Mouse (Mus musculus) lung, postnatal 0 days (tissue): ENCODE measurements at regions not wholly inside any gene's neighbourhood (a gene's known extent, or its start where the extent isn't known, plus 50 kb on each side); places are given as distances from the start of the nearest gene placed in this dataset.

Source experiments
- ATAC-seq: fragments of 200-750 bp; cut with Nextera tagmentation; 2 replicates; pipeline ENCODE4 v1.8.0; 2017; ENCODE audit warnings: moderate library complexity
- DNase-seq: peaks from one replicate; pipeline ENCODE4 v3.0.0-alpha.2; 2016; ENCODE audit warnings: low spot score
- H3K27ac ChIP-seq: fragments of 300-500 bp; sonication (generic); 2 replicates; pipeline ENCODE4 v1.5.1; 2014; ENCODE audit warnings: antibody characterized with exemption, mild to moderate bottlenecking, low read length, mixed read lengths
- H3K27me3 ChIP-seq: fragments of 300-500 bp; sonication (generic); replicated peaks from 2 replicates; pipeline ENCODE4 v1.6.1; 2014; ENCODE audit warnings: low read length, mixed read lengths; ENCODE audit not compliant: insufficient read depth
- H3K36me3 ChIP-seq: fragments of 300-500 bp; sonication (generic); 2 replicates; pipeline ENCODE4 v1.6.1; 2014; ENCODE audit warnings: low read length, mixed read lengths; ENCODE audit not compliant: insufficient read depth
- H3K4me1 ChIP-seq: fragments of 300-500 bp; sonication (generic); 2 replicates; pipeline ENCODE4 v1.6.1; 2014; ENCODE audit warnings: antibody characterized with exemption, low read depth, low read length, mixed read lengths; ENCODE audit not compliant: insufficient read depth
- H3K4me2 ChIP-seq: fragments of 300-500 bp; sonication (generic); replicated peaks from 2 replicates; pipeline ENCODE4 v1.6.1; 2014; ENCODE audit warnings: low read depth, mild to moderate bottlenecking, low read length, moderate library complexity, mixed read lengths
- H3K4me3 ChIP-seq: fragments of 300-500 bp; sonication (generic); 2 replicates; pipeline ENCODE4 v1.5.1; 2014; ENCODE audit warnings: low read depth, low read length
- H3K9ac ChIP-seq: fragments of 300-500 bp; sonication (generic); replicated peaks from 2 replicates; pipeline ENCODE4 v1.6.1; 2014; ENCODE audit warnings: low read depth, mild to moderate bottlenecking
- H3K9me3 ChIP-seq: fragments of 300-500 bp; sonication (generic); 2 replicates; pipeline ENCODE4 v1.6.1; 2016; ENCODE audit warnings: low read length, mixed read lengths
- CTCF ChIP-seq: IDR thresholded peaks from 2 replicates; pipeline ENCODE4 v1.5.1; 2016; ENCODE audit warnings: antibody characterized with exemption, mild to moderate bottlenecking
- EP300 ChIP-seq: IDR thresholded peaks from 2 replicates; pipeline ENCODE4 v1.6.1; 2016; ENCODE audit warnings: antibody characterized with exemption, mild to moderate bottlenecking, control low read depth
- WGBS: fragments of 180-500 bp; shearing (Covaris S2); extraction: QIAGEN DNeasy Blood & Tissue Kit; methylation state at CpG from one replicate; pipeline ENCODE4 v1.1.7; 2014; 5-methylcytosine and 5-hydroxymethylcytosine counted together

DNA sequence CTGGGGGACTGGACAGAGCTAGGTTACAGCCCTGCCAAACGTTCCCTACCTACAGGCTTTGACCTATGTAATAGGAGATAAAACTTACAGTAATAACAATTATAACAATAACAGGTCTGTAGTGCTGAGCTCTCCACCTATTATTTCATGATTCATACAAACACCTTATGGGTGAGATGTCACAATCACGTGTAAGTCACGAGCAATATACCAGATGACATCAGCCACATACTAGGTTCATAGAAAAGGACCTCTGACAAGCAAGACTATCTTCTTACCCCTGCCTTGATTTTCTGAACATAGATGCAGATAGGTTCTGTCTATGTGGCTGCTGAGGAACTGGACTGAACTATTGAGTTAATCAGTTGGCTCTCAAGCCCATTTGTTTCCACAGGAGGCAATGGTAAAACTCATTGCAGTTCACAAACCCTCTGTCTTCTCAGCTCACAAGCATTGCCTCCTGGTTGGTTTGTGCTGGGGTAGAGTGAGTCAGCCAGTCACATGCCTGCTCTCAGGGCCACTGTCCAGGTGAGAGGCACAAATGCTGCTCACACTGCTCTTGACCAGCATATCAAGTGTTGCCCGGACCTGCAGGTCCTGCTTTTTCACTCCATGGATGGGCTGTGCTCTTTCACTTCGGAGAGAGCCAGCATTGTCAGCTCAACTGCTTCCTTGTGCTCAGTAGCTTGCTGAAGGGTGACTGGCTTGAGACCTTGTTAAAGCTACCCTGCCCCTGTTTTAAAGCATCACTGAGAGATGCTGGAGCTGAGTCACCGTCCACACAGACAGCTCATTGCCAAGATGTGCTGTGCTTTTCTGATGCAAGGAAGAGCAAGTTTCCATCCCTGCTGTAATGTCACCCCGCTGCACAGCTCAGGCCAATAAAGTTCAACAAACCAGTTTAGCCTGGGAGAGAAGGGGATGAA is 1275.9 kb downstream of the Gsdmc2 start:
- Histone ChIP-seq H3K9me3 (no peaks in the 10 kb centered on the region), H3K4me1 (no peaks in the 10 kb centered on the region; the same call in 1 of the 2 replicates), H3K4me3 (no peak overlapping the region), H3K36me3 (no peaks in the 10 kb centered on the region), H3K4me2 (no peak overlapping the region), H3K27ac (no peak overlapping the region), H3K9ac (no peak overlapping the region), H3K27me3 (no peaks in the 10 kb centered on the region)
- ATAC-seq (peak; percentile 47), DNase-seq (peak; percentile 18)
- 56% methylated on average over 7 of the region's 7 CpGs for WGBS
- TF ChIP-seq EP300 (no peak), CTCF (no peak)

DNA sequence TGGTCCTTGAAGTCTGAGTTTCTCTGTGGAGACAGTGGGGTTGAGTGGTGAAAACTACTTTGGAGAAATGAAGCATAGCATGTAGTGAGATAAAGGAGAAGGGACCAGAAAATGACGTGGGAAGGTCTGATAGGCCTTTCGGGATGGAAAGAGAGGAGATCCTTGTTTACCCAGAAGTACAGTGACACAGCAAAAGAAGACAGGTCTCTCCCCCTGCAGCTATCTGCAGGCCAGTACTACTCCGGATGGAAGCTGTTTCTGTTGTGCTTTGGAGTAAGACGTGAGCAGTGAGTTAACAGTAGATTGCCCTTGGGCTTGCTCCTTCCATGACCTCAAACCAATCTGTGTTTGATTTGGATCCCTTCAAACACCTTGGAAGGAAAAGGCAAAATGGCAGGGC is 1277.5 kb downstream of the Gsdmc2 start:
- no peak for ATAC-seq
- no peak for DNase-seq
- WGBS: 76% methylated on average over 4 of the region's 4 CpGs
- H3K27me3 ChIP-seq: no peaks in the 10 kb centered on the region
- no peak overlapping the region for H3K4me2 ChIP-seq
- H3K4me3 ChIP-seq: no peak overlapping the region
- TF ChIP-seq EP300 (no peak), CTCF (no peak)
- no peaks in the 10 kb centered on the region for H3K9me3 ChIP-seq
- H3K36me3 ChIP-seq: no peaks in the 10 kb centered on the region
- H3K4me1 ChIP-seq: no peaks in the 10 kb centered on the region; the same call in 1 of the 2 replicates
- H3K9ac ChIP-seq: no peak overlapping the region
- no peak overlapping the region for H3K27ac ChIP-seq

DNA sequence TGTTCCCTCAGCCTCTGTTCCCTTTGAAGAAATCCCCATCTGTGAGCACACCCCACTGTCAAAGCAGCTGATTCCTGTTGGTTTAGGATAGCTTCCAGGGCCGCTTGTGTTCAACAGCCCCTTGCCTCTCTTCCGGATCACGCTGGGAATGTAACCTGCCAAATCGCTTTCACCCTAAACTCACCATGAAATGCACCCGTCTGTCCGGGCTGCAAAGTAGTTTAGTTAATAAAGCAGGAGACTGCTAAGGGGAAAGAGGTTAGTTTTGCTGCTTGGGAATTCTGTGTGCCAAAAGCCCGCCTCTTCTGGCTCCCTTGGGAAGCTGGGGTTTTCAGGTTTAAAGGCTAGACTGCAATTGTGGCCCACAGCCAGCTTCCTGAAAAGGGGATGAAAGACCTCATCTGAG is 1278.9 kb downstream of the Gsdmc2 start:
- Histone ChIP-seq H3K27me3 (no peaks in the 10 kb centered on the region), H3K27ac (no peak overlapping the region), H3K36me3 (no peaks in the 10 kb centered on the region), H3K4me3 (no peak overlapping the region), H3K9ac (no peak overlapping the region), H3K4me1 (no peaks in the 10 kb centered on the region; the same call in 1 of the 2 replicates), H3K4me2 (no peak overlapping the region), H3K9me3 (no peaks in the 10 kb centered on the region)
- no peak for TF ChIP-seq CTCF
- TF ChIP-seq EP300: no peak
- 17% methylated on average over 7 of the region's 7 CpGs for WGBS
- ATAC-seq (no peak), DNase-seq (peak; percentile 6)

DNA sequence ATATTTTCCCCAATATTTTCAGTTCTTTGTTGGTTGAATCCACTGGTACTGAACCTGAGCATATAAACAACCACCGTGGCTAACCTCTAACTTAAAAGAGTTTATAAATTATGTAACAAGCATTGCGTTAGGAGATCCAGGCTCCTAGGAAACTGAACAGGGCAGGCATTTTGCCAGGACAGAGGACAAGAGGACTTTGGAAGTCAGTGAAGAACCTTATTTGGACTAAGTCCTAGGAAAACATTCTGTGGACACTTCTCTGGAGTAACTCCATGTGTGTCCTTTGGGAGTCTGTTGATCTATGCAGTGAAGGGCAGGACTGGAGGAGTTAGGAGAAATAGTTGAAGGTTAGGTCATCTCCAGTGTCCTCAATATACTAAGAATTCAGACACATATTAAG is 1311.7 kb downstream of the Gsdmc2 start:
- no peak overlapping the region for H3K27ac ChIP-seq
- 37% methylated on average over 2 of the region's 2 CpGs for WGBS
- H3K4me2 ChIP-seq: no peak overlapping the region
- DNase-seq (no peak), ATAC-seq (no peak)
- H3K36me3 ChIP-seq: no peaks in the 10 kb centered on the region
- H3K9me3 ChIP-seq: no peaks in the 10 kb centered on the region
- TF ChIP-seq CTCF: no peak
- no peak for TF ChIP-seq EP300
- no peak overlapping the region for H3K9ac ChIP-seq
- no peaks in the 10 kb centered on the region for H3K27me3 ChIP-seq
- H3K4me3 ChIP-seq: no peak overlapping the region
- no peaks in the 10 kb centered on the region for H3K4me1 ChIP-seq

DNA sequence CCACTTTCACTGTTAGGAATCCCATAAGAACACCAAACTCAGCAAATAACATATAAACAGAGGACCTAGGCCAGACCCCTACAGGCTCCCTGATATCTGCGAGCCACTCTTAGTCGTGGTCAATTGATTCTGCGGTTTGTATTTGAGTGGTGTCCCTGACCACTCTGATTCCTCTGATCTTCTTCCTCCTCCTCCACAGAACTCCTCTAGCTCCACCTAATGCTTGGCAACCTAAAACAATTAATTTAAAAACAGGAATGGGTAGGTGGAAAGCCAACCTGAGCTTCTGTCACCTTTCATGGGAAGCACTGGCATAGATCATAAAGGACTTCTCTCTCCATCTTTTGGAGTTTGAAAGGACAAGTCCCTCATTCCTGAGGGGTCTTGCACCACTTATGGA is 1316.0 kb downstream of the Gsdmc2 start:
- ATAC-seq: no peak
- Histone ChIP-seq H3K4me3 (no peak overlapping the region), H3K9ac (no peak overlapping the region), H3K9me3 (no peaks in the 10 kb centered on the region), H3K36me3 (no peaks in the 10 kb centered on the region), H3K4me1 (no peaks in the 10 kb centered on the region), H3K27me3 (no peaks in the 10 kb centered on the region), H3K4me2 (no peak overlapping the region), H3K27ac (no peak overlapping the region)
- no peak for DNase-seq
- WGBS: 71% methylated on average over 3 of the region's 3 CpGs
- 0 out of 2 replicates have a peak, but pooled peaks have one; percentile 2 for TF ChIP-seq CTCF
- no peak for TF ChIP-seq EP300

DNA sequence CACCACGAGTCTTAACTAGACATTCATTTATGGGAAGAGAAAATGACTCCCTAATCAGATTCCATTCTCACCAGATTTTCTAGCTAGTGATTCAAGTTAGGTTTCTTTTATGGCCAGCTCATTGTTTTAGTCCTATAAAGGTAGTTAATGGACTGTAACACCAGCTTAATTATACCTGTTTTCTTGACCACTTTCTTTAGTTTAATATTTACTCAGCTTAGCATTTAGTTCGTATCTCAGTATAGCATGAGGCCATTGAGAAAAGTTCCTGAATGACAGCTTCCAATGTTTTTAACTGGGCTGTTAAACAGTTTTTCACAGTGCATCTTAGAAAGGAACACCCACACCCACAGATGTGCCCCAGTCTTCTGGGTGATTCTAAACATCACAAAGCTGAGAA is 1320.3 kb downstream of the Gsdmc2 start:
- Histone ChIP-seq H3K36me3 (no peaks in the 10 kb centered on the region), H3K4me1 (no peaks in the 10 kb centered on the region), H3K4me2 (no peak overlapping the region), H3K9me3 (no peaks in the 10 kb centered on the region), H3K27me3 (no peaks in the 10 kb centered on the region), H3K27ac (no peak overlapping the region), H3K4me3 (no peak overlapping the region), H3K9ac (no peak overlapping the region)
- DNase-seq (no peak), ATAC-seq (no peak)
- TF ChIP-seq CTCF (no peak), EP300 (no peak)
- 39% methylated on average over 2 of the region's 2 CpGs for WGBS
